In the genomic region with DNA sequence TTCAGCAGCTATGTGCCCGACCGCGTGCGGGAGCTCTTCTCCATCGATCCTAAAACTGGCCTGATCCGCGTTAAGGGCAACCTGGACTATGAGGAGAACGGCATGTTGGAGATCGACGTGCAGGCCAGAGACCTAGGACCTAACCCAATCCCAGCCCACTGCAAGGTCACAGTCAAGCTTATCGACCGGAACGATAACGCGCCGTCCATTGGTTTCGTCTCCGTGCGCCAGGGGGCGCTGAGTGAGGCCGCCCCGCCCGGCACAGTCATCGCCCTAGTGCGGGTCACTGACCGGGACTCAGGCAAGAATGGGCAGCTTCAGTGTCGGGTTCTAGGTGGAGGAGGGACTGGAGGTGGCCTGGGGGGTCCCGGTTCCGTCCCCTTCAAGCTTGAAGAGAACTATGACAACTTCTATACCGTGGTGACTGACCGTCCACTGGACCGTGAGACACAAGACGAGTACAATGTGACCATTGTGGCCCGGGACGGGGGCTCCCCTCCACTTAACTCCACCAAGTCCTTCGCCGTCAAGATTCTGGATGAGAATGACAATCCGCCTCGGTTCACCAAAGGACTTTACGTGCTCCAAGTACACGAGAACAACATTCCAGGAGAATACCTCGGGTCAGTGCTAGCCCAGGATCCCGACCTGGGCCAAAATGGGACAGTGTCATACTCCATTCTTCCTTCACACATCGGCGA, we compare ENCODE assay signal across 7 mouse cellular contexts. TPM values are rescaled to one million over a fixed set of nuclear protein-coding genes. Genes with fewer than 3 reads are reported as not detected.
DNase-seq lines count a peak whose midpoint lies in the region; ATAC-seq lines count a peak whose summit lies in the region.

No protein-coding gene starts in this region.

- peak; percentile 37 for ATAC-seq in granulocyte monocyte progenitor cell, adult 5-6 weeks (replicated peaks; ENCODE audit: poor library complexity, severe bottlenecking)
- ATAC-seq in intestine, embryonic 14.5 days (replicated peaks; ENCODE audit: low FRiP score, low TSS enrichment, low read depth): no peak

- H3K4me2 ChIP-seq in intestine, embryonic 14.5 days (ENCODE audit: low read length): peak overlapping the region; percentile 86

- peaks cover 11% of the 10 kb centered on the region for H3K4me1 ChIP-seq in intestine, embryonic 14.5 days (replicated peaks; ENCODE audit: control insufficient read depth, insufficient read depth, low read length)
- H3K4me1 ChIP-seq in megakaryocyte, embryonic 14.5 days: peaks cover 61% of the 10 kb centered on the region

- H3K36me3 ChIP-seq in intestine, embryonic 14.5 days (ENCODE audit: control insufficient read depth, insufficient read depth, low read length): no peaks in the 10 kb centered on the region
- no peaks in the 10 kb centered on the region for H3K36me3 ChIP-seq in megakaryocyte, embryonic 14.5 days (replicated peaks; ENCODE audit: low read length)

- H3K9ac ChIP-seq in intestine, embryonic 14.5 days (ENCODE audit: low read length): no peak overlapping the region; the same call in 1 of the 2 replicates

- H3K9me3 ChIP-seq in intestine, embryonic 14.5 days (ENCODE audit: control insufficient read depth, low read length): no peaks in the 10 kb centered on the region
- peaks cover 25% of the 10 kb centered on the region for H3K9me3 ChIP-seq in megakaryocyte, embryonic 14.5 days

- DNase-seq in adrenal gland, postnatal 14 days: peak; percentile 67
- DNase-seq in embryo, embryonic 10.5 days (ENCODE audit: low spot score): peak; percentile 71
- peak; percentile 73 for DNase-seq in intestine, embryonic 14.5 days (ENCODE audit: low spot score)
- peak; percentile 43 to 70 for DNase-seq in left cerebral cortex, postnatal 25 days (ENCODE audit: low spot score in 2 of 2)
- DNase-seq in right cerebral cortex, postnatal 4 days: peak; percentile 63

- peaks cover 54% of the 10 kb centered on the region for H3K27me3 ChIP-seq in intestine, embryonic 14.5 days (replicated peaks; ENCODE audit: control insufficient read depth, insufficient read depth, low read length)
- H3K27me3 ChIP-seq in megakaryocyte, embryonic 14.5 days (replicated peaks): peaks cover 64% of the 10 kb centered on the region

- WGBS in intestine, embryonic 14.5 days: 7% methylated on average over 45 of the region's 45 CpGs

- no peak overlapping the region for H3K27ac ChIP-seq in intestine, embryonic 14.5 days (ENCODE audit: low read depth)

- intact Hi-C loops in left cerebral cortex, postnatal 25 days (cut with DNase I): loop anchor here (10.0 kb wide), 1 partner anchor 1458 kb away; no protein-coding TSS in a partner anchor

- peak overlapping the region; percentile 52 for H3K4me3 ChIP-seq in intestine, embryonic 14.5 days (ENCODE audit: low read depth, low read length)
- H3K4me3 ChIP-seq in megakaryocyte, embryonic 14.5 days (replicated peaks): peak overlapping the region; percentile 85

RNA-seq across cellular contexts. Expression of a gene that starts 3.7 kb away (rescaled TPM):
- total RNA-seq in adrenal gland, postnatal 14 days (2021): 12.4 and 14.2 TPM in 2 replicates
- not detected in 2 replicates for total RNA-seq in granulocyte monocyte progenitor cell, adult 5-6 weeks (2014; fragmentation: Nextera tagmentation)
- total RNA-seq in granulocyte monocyte progenitor cell, adult 5-6 weeks (2017): under 0.01 and 0.10 TPM in 2 replicates
- 7.9 and 8.3 TPM in 2 replicates for polyA plus RNA-seq in intestine, embryonic 14.5 days (2014; fragmentation: Nextera tagmentation; extraction: Ambion mirVana)
- total RNA-seq in left cerebral cortex, postnatal 25 days (2021): 10 to 100 TPM; 34.1 to 40.6 TPM
- 0.03 and 0.14 TPM in 2 replicates for polyA plus RNA-seq in megakaryocyte, embryonic 14.5 days (2012; ENCODE audit: insufficient read depth, low replicate concordance)

Comparison
In these comparisons a context has a peak if more than half of its experiments do, and no peak if none do; other contexts are left out.
1. RNA of a gene that starts 3.7 kb away (total RNA-seq): 34.1 to 40.6 TPM in left cerebral cortex, postnatal 25 days and 12.4 to 14.2 TPM in adrenal gland, postnatal 14 days; under 0.01 to 0.10 TPM in granulocyte monocyte progenitor cell, adult 5-6 weeks; every median in the first group is over 10 times any median in the second.
2. Peak in every context shown above with its lines, with median percentiles within 50 percentile points of each other: DNase-seq.